Mouse (Mus musculus) kidney, postnatal 36 days (tissue): ENCODE measurements around the gene Actl11.

Source experiments
- DNase-seq, 2 experiments: peaks; one replicate each; pipeline ENCODE4 v3.0.0; 2021 to 2022; ENCODE audit warnings: mixed read lengths in 2 of 2

Actl11 gene

DNA sequence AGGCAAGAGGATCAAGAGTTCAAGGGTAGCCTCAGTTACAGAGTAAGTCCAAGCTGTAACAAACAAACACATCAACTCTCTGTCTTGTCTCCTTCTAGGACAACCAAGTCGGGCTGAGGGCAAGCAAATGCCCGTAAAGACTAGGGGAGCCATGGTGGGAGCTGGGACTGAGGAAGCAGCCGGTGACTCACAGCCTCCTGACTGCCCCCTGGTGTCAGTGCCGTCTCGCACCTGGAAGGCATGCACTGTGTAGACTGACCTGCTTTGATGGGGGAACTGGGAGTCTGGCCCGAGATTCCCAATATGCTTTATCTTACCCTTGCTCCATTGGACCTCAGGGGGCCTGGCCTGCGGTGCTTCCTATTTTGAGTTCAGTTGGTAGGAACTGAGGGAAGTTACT, 5.2 kb upstream of the Actl11 start:
- peak; percentile 57 to 88 for DNase-seq

DNA sequence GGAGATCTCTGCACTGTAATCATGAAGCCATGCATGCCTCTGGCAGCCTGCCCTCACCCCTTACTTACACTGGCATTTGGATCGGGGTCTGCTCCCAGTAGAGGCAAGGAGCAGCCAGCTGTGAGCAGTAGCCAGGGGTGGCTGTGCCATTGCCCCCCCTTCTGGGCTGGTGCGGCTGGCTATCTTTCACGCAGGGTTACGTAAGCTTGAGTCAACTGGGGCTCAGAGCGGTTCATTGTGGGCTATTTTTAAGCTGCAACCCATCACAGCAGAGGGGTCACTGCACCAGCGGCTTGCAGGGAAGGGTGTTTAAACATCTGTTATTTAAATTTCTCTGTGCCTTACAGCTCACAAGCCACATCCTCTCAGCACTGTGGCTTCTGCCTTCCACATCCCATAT, 4.3 kb upstream of the Actl11 start:
- no peak for DNase-seq

DNA sequence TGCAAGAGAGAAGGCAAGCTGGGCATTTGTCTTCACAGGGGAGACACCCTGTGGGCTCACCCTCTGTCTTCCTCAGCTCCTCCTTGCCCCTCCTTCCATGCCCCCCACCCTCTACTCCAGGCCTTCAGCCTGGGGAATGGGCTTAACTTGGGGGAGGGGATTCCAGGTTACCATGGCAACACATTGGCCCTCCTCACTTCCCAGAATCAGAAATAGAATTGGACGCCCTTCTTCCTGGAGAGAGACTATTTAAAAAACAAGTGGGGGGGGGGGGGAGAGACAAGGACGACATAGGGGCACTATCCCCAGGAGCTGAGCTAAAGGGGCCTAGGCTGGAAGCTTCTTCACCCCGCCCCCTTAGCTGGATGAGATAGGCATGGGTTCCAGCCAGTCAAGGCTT, 3.0 kb upstream of the Actl11 start:
- no peak for DNase-seq

DNA sequence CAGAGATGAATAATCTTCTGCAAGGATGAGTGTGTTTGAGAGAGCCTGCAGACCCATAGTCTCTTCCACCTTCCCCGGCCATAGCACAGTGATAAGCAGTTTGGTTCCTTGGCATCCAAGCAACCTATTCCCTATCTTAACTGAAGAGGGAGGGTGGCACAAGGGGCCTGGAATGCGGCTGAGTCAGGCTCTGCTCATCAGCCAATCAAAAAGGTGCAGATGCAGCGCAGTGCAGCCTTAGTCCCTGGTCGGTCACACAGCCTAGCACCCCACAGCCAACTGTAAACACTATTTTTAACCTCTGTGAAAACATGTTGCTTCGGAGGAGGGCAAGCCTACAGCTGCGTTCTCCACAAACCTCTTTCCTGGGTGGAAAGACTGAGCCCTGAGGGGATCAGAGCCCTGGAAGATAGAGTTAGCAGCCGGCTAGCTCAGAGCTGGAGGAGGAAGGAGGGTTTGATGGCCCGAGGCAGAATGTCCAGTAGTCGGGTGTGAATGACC, 1.3 kb upstream of the Actl11 start:
- DNase-seq = no peak

DNA sequence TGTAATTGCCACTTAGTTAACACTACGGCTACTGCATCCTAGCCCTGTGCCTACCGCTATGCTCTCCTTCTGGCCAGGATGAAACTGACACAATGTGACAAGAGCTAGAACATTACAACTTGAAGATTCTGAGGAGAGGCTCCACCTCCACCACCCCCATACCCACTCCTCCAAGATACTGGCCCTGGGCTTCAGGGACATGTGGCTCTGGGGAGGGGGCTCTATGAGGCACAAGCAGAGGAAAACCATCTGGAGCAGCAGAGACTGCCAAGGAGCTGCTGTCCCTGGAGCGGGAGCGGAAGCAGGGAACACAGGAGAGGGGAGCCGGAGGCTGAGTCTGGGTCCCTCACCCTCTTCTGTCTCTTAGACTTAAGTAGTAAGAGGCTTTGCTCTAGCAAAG, 520 bp upstream of the Actl11 start:
- DNase-seq = no peak

DNA sequence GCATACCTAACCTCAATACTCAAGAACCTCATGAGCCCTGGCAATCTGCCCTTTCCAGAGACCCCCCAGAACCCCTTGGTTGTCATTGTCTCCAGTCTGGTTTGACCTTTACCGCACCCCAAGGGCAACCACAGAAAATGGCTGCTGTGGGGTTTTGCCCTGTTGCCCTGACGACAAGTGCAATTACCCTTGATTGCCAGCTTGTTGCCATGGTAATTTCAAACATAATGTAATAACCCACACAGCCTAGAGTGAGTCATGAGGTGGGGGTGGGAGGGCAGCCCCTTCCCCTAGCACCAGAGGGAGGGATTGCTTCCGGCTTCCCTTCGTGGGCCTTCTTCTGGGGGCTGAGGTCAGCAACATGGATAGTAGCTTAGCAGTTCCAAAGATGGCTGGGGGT, 4.0 kb downstream of the Actl11 start:
- no peak for DNase-seq

DNA sequence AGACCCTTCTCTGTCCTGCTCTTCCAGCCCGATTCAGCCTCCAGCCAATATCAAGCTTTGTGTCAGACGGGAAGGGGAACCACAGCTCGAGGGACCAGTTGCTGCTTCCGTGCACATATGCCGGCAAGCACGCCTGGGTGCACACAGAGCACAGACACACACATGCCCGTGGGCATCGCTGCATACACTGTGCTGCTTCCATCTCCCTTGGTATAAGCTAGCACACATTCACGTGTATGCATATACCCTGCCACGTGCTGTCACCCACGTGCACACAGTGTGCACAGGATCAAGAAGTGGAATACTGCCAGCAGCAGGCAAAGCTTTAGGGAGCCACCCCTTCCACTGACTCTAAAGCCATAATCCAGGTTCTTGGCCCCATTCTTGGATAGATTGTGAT, 5.9 kb downstream of the Actl11 start:
- no peak for DNase-seq

DNA sequence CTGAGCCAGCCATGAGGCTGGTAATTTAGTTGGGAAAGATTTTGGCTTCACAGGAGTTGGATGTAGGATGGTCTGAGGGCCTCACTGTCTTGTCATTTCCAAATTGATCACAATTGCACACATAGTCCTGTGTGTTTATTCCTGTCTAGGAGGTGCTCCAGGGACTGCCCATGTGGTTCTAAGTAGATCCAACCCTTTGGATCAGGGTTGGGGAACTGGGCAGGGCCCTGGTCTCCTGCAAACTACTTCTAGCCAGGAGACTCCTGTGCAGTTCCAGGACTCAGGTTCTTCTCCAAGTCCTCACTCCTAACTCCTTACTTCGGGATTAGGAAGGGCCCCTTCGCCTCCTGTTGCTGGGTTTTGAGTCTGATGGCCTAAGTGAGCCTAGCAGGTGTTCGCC, 7.1 kb downstream of the Actl11 start, which contains the start of gene Camkv:
Camkv (plus strand) TSS at position 301 of the 400 bp plus-strand sequence.
- DNase-seq = no peak

DNA sequence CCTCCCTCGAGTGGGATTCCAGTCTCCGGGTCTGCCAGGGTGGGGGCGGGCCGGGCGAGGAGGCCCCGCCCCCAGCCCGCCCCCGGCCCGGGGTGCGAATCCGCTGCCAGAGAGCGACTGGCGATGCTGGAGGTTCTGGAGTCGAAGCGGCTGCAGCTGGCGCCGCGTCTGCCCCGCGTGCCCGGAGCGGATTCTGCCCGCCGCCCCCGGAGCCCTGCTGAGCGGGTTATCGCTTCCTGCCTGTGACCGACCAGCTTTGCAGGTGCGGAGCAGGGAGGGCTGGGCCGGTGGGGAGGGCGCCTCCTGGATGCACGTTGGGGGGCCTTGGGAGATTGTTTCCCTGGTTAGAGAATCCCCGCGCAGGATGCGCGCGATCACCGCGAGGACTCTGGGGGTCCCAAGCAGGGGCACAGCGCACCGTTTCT, 7.5 kb downstream of the Actl11 start:
- peak in 1 of 2 experiments; percentile 18 for DNase-seq

DNA sequence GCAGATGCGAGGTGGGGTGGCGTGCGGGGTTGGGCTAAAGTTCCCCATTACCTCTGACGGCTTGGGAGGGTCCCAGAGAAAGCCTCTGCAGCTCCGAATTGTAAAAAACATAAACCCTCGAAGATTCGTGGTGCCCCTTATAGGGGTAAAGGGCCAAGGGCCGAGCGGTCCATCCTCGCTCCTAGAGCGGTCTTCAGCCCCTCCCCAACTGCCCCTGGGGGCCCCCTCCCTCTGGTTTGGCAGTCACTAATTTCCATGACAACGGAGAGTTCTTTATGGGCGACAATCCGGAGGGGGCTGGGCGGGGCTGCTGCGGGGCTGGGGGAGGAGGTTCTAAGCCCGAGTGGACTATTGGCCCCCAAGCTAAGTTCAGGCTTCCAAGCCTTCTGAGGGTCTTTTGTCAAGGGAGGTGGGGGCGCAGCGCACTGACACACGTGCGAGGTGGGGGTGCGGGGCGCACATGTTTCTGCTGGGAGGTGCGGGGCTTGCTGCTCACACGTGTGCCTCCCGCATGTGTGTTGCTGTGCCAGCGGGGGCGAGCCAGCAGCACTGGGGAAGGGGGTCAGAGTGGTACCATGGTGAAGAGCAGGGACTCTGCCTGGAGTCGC, 8.1 kb downstream of the Actl11 start:
- DNase-seq = no peak

DNA sequence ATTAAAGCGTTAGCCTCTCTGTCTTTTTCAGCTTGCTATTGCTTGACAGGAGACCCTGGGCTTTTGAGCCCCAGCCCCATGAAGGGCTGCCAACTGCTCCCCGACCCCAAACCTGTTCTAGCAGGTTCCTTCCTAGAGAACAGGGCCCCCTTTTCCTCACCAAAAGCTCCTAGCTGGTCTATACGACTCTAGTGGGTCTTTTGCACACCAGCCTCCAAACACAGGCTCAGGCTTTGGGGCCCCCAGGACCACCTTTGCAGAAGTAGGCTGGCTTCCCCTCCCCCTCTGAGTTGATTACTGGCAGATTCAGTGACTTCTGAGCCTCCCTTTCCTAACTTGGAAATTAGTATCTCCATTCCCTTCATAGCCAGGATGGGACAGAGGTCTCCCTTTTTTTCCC, 8.6 kb downstream of the Actl11 start:
- no peak for DNase-seq

DNA sequence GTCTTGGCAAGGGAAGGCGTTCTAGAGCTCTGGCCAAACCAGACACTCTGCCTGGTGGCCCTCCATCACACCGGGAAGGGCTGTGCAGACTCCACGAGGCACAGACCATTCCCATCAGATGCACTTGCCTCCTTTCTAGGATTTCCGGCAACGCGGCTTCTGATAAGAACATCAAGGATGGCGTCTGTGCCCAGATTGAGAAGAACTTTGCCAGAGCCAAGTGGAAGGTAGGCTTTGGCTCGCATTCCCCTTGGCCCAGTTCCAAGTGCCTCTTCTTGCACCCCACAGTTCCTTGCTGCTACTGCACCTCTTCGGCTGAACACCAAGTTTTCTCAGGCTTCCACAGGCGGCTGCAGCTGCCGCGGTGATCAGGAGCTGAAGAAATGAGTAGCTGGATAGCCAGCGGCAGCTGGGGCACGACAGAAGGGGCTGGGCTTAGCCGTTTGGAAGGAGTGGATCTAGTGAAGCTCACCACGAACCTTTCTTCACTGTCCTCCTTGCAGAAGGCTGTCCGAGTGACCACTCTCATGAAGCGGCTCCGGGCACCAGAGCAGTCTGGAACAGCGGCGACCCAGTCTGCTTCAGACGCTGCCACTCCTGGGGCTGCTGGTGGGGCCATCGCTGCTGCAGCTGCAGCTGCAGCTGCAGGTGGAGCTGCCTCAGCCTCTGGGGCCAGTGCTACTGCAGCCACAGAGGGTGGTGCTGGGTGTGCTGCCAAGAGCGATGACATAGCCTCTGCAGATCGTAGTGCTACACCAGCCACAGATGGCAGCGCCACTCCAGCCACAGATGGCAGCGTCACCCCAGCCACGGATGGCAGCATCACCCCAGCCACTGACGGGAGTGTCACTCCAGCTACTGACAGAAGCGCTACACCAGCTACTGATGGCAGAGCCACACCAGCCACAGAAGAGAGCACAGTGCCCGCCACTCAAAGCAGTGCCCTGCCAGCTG, 19.2 kb downstream of the Actl11 start:
- no peak for DNase-seq

DNA sequence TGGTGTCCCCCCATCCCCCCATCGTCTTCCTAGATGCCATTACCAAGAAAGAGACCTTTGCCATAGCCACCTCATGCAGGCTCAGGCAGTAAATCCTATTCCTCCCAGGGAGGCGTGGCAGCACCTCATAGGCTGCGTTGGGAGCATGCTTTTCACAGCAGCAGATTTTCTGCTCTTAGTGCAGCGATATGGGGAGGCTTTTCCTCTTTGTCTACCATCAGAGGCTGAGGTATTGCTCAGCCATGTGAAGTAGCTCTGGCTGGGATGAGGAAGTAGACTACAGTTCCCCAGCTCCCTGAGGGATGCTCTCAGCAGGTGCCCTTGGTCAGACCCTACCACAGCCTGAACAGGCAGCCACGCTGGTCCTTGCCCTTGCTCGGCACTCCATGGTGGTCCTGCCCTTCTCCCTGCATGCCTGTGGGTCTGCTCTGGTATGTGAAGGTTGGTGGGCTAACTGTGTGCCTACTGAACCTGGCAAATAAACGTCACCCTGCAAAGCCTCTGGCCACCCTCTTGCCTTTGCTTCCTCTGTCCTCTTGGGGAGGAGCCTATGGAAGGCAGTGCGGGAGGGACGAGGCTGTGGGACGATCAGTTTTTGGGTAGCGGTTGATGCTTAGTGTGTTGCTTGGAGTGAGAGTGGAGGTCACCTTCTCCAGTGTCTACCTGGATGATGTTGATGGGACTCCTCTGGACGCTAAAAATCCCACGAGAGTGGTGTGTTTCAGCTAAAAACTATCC, 21.1 kb downstream of the Actl11 start:
- no peak for DNase-seq

DNA sequence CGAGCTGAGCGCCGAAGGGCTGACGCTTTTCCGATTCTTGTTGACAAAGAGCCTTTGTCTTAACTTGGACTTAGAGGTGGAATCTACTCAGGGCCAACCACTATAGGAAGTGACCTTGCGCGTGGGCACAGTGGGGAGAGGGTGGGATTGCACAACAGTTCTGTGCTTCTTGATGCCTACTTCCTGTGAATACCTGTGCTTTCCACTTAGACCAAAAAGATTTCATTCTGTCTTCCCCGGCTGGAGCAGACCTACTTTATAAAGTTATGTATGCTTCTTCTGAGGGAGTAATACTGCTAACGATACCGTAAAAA, 21.6 kb downstream of the Actl11 start, which contains the start of gene Traip:
Traip (plus strand) TSS at position 215 of the 314 bp plus-strand sequence.
- DNase-seq = no peak

DNA sequence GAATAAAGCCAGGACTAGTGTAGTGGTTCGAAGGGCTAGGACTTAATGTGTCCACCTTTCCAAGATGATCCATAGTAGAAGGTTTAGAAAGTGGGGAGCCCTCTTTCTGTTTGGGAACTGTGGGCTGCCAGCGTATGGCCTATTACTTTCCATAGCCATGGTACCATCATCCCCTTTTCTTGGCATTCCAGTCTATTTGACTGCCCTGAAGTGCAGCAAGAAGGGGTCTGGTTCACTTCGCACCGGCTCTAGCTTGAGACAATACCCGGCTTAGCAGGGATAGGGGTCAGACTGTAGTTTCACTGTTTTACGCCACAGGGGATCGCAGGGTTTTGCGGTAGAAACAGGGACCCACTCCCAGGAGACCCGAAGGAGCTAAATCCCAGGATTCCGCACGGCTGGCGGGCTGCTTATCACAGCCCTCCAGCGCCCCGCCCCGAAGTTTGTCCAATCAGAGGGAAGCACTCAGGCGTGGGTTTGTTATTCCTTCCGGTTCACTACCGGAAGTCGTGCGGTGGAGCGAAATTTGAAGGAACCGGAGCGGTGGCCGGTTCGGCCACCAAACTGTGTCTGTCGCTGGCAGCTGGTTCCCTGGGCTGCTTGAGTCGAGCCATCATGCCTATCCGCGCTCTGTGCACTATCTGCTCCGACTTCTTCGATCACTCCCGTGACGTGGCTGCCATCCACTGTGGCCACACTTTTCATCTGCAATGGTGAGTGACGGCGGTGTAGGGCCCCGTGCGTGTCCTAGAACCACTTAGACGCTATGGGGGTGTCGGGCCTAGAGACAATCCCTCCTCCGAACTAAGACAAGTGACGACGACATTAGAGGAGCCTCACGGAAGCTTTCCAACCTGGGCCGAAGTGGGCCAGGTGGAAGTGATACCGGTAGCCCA, 22.4 kb downstream of the Actl11 start:
- peak; percentile 95 to 98 for DNase-seq

DNA sequence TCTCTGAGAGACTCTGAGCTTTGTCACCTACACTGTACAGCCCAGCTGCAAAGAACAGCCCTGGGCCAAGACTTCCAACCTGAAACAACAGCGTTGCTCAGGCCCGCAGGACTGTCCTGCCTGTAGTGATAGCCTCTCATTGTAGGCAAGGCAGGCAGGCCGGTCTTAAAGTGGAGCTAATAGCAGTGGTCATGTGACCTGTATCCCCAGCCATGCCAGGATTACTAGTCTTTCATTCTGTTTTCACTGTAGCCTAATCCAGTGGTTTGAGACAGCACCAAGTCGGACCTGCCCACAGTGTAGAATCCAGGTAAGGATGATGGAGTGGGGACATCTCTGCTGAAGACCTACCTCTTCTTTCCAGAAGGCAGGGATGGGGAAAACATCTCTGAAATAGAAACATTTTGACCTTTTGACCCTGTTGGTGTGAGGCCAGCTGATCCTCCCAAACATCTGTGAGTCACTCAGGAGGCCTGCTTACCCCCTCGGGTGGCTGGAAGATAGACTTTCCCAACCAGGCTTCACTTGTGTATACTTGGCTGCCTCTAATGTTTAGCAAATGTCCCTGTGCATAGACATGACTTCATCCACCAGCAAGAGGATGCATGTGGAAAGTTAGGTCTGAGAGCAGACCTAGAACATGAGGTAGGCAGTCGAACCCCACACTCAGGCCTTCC, 27.5 kb downstream of the Actl11 start:
- no peak for DNase-seq

DNA sequence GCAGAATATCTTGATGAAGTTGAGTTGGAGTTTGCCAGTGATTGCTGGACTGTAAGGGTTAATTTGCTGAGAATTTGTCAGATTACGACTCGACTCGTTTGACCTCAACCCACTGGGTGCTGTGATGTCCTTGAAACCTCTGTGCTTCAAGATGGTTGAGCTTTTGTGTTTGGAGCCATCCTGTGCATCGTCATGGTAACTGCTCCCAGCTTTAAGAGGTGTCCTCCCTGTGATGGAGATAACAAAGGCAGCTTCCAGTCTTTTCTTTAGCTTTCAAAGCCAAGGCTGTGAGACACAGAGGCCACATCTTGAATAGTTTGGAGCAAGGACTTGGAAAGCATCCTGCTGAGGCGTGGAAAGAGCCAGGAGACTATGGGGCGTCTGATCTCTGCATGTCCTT, 28.9 kb downstream of the Actl11 start:
- DNase-seq = no peak

DNA sequence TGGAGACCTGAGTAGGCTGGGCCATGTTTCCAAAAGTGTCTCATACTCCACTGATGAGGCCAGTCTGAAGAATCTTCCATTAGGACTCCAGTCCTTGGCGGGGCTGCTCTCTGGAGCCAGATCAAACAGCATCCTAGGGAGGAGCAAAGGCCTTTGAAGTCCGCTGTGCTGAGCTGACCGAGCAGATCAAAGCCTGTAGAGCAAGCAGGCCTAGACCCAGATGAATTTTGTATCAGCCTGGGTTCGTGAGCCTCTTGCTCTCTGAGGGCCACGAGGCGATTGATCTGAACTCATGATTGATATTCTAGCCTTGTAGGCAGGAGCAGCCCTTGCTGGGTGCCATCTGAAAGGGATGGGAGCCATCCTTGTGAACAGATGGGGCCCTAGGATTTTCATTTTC, 31.6 kb downstream of the Actl11 start:
- no peak for DNase-seq

DNA sequence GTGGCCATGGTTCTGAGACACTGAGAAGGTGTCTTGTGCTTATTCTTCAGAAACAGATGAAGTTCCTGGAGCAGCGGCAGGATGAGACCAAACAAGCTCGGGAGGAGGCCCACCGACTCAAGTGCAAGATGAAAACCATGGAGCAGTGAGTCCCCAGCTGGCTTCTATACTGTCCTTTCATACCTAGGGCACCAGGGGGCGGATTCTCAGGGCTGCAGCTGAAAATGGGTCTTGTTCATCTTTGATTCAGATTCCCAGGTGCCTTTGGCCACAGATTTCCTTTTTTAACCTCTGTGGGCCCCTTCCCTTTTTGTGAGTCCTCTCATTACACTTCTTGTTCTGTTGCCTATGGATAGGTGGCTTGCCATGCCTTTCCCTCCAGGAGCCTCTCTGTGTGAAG, 32.7 kb downstream of the Actl11 start:
- DNase-seq = no peak

DNA sequence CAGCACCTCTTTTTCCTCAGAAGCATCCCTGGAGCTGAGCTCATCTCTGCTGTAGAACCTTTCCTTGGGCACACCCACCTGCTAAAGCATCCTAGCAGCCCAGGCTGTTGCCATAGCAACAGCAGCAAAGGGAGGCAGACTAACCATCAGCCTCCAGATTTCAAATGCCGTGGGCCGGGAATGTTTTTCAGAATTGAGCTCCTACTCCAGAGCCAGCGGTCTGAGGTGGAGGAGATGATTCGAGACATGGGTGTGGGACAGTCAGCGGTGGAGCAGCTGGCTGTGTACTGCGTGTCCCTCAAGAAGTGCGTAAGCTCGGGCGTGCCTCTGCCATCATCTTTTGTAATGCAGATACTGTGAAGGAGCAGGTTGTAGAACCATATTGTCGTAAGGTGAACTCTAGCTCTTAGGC, 33.1 kb downstream of the Actl11 start:
- no peak for DNase-seq

DNA sequence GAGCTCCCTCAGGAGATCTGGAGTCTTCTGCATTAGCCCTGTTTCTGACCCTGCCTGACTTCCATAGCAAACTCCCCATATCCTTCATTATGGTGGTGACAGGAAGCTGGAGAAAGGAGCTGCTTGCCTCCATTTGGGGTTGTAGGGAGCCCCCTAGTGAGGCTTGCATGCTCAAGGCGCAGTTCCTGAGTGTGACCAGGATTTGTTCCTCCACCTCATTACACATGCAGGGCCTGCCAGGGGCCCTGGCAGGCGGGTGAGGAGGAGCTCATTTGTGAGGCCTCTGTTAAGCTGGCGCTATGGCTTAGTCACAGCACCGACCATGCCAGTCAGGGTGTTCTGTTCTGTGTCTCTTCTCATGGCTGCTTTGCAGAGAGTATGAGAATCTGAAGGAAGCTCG, 33.6 kb downstream of the Actl11 start:
- DNase-seq = peak in 1 of 2 experiments; percentile 16

DNA sequence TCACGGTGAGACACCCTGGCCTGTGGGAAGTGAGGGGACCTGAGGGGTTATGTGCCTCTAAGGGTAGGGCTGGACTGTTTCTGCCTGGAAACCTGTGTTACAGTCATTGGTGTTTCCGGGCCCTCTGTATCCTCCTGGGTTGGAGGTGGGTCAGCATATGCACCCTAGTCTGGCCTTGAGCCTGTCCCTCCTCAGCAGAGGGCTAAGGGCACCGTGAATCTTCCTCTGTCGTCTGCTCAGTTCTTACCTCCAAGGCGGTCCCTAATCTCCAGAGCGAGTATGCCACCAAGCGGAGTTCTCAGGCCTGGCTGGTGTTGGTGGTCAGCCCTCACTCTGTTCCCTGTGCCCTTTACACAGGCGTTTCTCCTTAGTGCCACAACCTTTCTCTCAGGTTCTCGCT, 34.6 kb downstream of the Actl11 start:
- no peak for DNase-seq
